Mouse (Mus musculus): Measurements from ENCODE around the gene Depdc5.

- peak; percentile 98 for TF ChIP-seq CTCF (IDR thresholded peaks at IDR 0.05; ENCODE audit: low read depth)
- peak; percentile 90 for TF ChIP-seq EP300 (IDR thresholded peaks at IDR 0.05; ENCODE audit: low read depth)
These were observed 169.6 kb downstream of the Depdc5 start for GRCm38 (mm10) chr5:33033121-33033520.
